Mouse (Mus musculus) megakaryocyte progenitor cell, adult 5-6 weeks (primary cell): Measurements from ENCODE around the gene Aldh3a2. TPM values are rescaled to one million over a fixed set of nuclear protein-coding genes. Genes with fewer than 3 reads are reported as not detected.
A peak's percentile ranks its signal among the peaks of the same experiment; 100 is the strongest.

Experiments used
- ATAC-seq: replicated peaks from 2 replicates; pipeline ENCODE4 v1.8.0; 2016; ENCODE audit warnings: mild to moderate bottlenecking, moderate TSS enrichment, inconsistent platforms; ENCODE audit not compliant: poor library complexity
- total RNA-seq, 2 experiments: library from RNA; stranded (forward) in 1 of 2; stranded (reverse) in 1 of 2; fragments of 157-497, 149-512 nt in 1 of 2; fragments of 200-1000 nt in 1 of 2; gene quantifications; 2 replicates each; pipeline versions ENCODE4 v1.2.3 to v1.2.4; 2015 to 2017

Gene Aldh3a2
- total RNA-seq, 2 experiments from 2014 or later: 17.6 to 20.2 TPM

DNA sequence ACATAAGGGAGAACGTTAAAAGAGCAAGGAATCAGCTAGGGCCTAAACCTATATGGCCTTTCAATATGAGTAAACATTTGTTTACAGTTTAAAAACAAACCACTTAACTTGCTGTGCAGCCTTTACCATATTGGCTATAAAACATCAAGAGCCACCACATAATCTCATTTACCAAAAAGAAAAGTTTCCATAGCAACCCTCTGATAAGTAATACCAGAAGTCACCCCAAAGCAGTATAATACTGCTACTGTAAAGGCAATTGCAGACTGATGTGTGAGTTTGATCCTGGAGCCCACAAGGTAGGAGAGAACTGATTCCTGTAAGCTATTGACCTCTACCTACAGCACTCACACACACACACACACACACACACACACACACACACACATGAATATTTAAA is 7.2 kb upstream of the Aldh3a2 start:
- ATAC-seq: no peak

DNA sequence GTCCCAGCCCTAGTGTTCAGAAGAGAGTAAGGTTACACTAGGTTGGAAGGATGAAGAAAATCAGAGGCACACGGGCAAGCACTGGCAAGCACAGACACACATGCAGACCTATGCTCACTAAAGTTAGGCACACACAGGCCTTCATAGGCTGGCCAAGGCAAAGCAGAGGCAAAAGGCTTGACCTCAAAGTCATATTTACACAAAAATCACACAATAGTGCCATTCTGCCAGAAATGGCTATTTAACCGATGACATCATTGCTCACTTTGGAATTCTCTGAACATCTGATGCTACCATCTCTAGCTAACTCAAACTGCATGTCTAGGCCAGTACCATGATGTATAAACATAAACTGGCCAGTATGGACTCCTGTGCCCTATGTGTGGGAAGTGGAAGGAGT is 6.7 kb upstream of the Aldh3a2 start:
- ATAC-seq: no peak

DNA sequence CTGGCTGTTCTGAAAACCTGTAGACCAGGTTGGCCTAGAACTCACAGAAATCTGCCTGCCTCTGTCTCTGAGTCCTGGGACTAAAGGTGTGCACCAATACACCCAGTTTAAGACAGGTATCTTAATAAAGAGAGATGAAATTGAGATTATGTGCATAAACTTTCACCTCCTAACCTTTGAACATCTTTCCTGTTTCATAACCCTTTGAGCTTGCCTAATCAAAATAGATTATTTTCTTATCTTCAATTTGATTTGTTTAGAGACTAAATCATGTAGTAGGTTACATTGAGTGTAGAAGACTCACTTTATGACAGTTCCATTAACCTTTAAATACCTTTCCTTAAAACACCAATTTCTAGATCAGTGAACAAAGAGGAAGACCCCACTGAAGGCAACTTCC is 4.3 kb upstream of the Aldh3a2 start:
- ATAC-seq: no peak

DNA sequence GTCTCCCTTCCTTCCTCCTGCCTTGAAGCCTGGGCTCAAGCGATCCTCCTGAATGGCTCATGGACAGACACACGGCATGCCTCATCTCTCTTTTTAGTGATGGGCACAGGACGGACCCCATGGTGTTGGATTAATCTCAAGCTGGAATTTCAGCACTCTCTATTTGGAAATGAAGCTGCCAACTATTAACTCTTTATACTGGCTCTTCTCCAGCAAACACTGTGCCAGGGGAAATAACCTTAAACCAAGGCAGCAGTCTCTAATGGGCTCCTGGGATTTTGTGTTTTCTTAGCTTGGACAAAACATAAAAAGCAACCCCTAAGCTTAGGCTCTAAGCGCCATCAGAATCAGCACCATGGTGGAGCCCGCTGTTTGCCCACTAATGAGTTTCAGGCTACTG is 3.1 kb upstream of the Aldh3a2 start:
- no peak for ATAC-seq

DNA sequence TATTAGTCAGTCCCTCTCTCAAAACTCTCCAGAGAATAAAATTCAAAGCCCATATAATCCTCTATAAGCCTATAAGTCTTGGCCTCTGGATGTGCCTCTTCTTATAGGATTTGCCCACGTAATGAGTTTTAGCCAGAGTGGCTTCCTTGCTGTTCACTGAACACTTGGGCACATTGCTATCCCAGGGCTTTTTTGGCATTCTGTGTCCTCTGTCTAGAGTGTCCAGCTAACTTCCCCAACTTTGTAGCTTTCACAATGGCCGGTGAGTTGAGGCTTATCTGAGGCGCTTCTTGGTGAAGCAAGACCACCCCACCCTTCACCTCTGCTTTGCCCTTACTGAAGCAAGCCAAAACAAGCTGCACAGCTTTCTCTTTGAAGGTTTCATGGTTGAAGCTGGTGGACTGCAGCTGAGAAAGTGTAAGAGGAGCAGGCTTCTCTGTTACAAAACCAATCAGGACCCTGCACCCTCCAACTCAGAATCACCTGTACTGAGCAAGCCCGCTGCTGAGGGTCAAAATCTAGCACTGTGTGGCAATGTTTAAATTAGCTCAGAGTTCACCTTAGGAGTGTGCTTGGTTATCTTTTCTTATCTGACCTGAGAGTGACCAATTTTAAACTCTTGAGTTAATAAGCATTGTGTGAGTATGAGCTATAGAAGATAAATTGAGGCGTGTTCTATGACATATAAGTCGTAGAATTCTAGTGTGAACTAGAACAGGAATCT is 1.5 kb upstream of the Aldh3a2 start:
- no peak for ATAC-seq

DNA sequence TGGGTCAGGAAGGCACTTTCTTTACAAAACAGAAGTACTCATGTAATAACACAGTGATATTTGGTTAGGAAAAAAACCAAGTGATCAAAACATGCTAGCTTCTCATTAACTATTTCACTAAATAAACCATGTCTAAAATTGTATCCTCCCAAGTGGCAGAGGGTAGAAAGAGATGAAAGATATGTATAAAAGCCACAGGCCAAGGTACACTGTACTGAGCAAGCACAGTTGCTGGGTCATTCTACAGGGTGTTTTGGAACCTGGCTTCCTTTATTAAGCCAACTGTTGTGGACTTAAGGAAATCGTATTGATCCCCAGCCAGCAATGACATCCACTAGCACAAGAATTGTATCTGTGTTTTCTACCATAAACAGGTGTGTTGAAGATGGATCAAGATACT is 3.4 kb downstream of the Aldh3a2 start:
- no peak for ATAC-seq

DNA sequence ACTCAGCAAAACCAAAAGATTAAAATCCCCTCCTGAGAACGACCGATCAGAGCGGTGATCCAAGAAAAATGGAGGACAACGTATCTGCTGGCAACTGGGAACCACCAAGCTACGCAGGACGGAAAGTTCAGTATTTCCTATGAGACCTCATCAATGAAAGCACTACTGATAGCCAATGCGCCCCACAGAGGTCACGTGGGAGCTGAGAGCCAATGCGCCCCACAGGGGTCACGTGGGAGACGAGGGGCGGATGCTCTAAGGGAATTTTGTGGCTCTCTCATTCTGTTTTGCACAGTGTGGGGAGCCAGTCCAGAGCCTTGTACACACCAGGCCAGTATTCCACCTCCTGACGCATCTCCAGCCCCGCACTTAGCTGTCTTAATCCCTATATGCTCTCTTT is 4.7 kb downstream of the Aldh3a2 start:
- ATAC-seq: no peak

DNA sequence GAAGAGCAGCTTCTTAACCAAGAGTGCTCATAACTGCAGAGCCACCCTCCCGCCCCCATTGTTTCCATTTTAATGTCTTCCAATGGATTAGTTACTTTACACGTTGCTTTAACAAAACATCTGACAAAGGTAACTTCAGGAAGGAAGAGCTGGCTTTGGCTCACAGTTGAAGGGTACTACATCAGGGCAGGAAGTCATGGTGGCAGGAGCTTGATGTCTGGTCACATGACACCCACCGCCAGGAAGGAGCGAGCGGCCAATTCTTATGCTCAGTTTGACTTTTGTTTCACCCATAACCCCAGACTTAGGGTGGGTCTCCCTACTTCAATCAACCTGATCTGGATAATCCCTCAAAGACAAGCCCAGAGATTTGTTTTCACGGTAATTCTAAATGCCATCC is 8.2 kb downstream of the Aldh3a2 start:
- no peak for ATAC-seq

DNA sequence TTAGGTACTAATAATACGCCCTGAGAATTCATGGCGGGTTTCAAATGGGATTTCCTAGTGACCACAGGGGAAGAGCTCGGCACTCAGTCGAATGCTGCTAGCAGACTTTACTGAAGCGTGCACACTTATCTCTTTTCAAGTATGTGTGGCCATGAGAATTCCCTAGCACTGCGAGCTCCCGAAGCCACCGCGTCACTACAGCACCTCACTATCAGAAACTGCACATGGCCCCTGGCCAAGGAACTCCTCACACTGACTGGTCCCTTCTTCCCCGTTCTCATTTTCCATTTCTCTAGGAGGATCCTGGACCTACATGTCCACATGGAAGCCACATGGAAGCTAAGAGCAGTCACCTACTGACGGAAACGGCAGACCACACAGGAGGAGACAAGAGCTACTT is 14.5 kb downstream of the Aldh3a2 start:
- no peak for ATAC-seq

DNA sequence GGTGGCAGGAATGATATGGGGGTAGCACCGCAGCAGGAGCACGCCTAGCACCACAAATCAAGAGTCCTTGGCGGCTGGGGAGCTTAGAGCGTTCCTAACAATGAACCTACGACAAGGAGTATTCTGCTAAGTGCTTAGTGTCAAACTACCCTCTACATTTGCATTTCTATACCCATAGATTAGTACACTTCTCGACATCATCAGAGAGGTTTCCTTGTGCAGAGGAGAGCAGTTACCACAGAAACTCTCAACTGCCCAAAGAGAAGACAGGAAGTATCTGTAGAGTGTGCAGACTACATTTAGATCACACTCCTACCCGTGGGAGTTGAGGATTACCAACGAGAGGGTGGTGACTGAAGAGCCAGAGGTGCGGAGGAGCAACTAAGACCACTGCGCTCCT is 15.5 kb downstream of the Aldh3a2 start:
- no peak for ATAC-seq

DNA sequence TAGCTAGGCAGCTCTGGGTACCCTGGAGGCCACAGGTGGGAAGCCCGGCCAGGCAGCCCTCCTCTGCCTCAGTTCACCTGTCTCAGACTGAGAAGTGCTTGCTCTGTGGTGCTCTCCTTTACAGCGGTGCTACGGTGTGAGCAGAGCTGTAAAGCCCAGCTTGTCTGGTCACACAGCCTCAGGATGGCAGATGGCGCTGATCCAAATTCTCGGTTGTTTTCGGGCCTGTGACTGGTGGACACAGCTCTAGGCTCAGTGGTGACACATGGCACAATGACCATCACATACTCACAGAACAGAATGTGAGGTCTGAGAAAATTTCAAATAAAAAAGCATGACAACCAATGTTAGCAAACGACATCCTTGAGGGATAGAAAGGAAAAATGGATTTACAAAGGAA is 22.9 kb downstream of the Aldh3a2 start:
- ATAC-seq: no peak

DNA sequence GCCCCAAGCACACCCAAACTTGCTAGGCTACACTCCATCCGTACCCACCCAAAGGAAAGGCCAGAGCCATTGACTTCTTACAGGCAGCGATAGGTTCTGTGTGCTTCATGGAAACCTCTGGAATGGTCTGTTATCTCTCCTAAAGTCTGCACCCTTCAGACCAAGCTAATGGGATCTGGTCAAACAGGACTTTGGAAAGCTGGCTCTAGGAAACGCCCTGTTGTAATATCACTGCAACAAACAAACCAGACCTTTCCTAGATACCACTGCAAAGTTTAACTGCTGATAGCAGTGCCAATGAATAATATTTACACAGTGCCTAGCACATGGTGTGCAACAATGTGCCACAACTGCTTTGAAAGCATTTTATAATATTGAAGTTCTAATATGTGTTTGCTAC is 31.2 kb downstream of the Aldh3a2 start:
- ATAC-seq: no peak

DNA sequence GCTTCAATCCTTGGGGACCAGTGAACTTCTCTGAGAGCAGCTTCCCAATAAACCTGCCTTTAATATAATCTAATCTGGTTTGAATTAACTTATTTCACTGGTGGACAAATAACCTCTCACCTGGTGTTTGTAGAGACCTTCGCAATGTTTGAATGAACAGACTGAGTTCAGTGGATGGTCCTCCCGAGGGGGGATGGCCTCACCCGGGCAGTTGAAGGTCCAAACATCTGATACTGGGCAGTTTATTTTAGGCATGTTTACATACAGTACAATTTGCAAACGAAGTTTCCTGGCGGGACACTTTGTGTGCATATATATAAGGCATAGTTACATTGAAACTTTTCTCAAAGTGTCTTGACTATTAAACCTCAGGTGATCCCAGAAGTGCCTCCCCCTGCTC is 33.1 kb downstream of the Aldh3a2 start:
- no peak for ATAC-seq

DNA sequence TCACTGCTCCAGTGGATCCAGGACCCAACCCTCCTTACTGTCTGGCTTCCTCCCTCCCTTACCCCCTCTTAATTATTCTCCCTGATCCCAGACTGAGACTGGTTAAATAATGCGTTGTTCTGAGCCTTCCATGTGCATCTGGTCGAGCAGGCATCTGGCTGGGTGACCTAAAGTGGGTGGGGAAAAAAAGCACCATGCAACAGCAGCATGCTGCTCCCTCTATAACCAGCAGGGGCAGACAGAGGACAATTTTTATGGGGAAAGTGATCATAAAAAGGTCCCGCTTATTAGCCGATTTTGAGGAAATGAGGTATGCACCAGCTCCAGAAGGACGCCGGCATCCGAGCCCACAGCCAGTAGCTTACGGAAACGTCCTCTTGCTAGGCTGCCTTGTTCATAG is 35.9 kb downstream of the Aldh3a2 start:
- peak; percentile 95 for ATAC-seq

DNA sequence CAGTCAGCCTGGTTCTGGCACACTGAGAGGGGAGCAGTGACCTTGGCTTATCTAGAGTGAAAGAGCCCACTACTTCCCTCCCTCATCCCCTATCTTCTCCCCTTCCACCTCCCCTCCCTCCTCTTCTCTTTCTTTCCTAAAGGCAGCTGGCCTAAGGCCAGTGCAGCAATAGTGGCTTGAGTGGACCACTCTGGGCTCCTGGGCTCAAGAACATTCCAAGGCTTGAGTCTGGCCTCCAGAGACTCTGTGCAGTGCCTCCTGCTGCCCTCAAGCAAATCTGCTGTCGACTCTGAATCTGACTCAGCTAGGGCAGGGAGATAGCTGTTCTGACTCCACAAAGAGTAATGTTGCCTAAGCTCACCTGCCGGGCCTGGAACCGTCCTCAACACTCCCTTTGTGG is 38.9 kb downstream of the Aldh3a2 start:
- ATAC-seq: no peak

DNA sequence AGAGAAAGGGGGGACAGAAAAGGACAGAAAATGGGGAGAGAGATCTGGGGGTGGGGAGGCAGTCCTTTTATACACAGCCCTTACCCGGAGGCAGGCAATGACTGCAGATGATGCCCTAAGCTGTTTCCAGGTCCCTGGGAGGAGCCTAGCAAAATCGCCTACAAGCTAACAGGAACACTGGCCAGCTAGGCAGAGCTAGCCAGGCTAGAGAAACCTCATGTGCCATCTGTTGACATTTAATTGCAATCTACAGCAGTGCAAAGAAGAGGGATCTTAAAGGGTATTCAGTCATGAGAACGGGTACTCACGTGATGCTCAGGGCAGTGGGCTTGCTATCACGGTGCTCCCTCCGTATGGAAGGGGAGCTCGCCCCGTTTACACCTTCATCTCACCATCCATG is 39.4 kb downstream of the Aldh3a2 start:
- no peak for ATAC-seq

DNA sequence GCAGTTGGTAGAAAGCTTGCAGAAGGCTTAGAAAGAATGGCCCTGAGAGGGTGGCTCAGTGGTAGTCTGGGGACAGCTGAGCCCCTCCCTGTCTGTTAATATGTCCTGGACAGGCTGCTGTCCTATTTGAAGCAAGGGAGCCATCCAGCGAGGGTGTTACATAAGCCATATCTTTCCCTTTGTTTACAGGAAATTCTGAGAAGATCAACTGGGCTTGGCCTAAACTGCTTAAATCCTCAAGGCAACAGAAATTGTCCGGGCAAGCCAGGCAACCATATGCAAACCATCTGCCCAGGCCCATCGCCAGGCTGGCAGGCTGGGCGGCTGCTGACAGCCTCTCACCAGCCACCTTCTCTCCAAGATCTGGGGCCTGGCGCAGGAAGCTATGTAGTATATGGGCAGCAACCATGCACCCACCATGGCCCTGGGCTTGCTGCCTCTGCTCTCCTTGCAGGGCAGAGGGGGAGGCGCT is 41.3 kb downstream of the Aldh3a2 start:
- no peak for ATAC-seq

DNA sequence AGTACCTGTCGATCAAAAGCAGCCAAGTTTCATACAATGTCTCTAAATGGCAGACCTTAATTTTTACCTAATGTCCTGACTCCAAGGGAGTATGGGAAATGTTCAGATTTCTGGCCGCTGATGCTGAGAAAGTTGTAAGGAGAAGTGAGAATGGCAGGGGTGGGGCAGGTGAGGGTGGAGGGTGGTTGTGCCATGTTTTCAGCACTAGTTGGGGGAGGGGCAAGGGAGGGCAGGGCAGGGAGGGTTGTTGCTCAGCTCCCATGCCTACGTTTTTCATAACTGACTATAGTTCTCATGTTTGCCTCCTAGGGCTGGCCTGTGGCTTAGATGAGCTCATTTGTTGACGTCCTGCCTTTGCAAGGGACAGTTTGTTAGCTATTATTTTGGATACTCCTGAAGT is 41.8 kb downstream of the Aldh3a2 start:
- no peak for ATAC-seq

DNA sequence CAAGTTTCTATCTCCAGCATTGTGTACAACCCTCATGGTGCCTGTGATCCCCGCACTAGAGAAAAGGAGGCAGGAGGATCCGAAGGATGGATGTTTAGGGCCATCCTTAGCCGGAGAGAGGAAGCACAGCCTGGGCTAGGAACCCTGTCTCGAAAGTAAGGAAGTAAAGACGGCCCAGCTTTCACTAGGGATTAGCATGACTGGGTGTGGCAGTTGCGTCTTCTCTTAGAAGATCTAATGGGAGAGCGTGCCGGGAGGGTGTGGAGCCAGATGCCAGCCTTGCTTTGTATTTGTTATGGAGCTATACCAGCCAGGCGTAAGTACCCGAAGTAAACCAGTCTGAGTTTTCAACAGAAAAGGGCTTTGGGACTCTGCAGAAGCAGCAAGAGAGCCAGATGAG is 42.4 kb downstream of the Aldh3a2 start:
- ATAC-seq: no peak

DNA sequence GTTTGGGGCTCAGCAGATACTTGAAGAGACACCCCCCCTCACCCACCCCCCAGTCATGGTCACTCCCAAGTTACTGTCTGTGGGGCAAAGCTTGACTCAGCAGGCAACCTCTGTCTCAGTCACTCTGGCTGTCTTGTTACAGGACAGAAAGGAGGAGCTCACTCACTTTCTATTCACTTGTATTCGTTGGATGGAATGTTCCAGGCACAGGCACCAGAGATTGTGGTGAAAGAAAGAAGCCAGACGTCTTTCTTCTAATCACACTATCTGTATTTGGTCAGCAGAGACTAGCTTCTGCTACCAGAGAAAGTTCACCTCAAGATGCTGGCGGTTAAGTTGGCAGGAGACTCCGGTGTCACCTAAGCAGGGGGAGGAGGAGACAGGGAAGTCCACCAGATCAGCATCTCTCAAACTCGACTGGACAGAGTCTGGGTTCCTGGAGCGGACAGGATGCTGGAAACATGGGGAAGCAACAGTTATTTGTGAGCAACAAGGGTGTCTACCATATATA is 43.0 kb downstream of the Aldh3a2 start:
- ATAC-seq: no peak

DNA sequence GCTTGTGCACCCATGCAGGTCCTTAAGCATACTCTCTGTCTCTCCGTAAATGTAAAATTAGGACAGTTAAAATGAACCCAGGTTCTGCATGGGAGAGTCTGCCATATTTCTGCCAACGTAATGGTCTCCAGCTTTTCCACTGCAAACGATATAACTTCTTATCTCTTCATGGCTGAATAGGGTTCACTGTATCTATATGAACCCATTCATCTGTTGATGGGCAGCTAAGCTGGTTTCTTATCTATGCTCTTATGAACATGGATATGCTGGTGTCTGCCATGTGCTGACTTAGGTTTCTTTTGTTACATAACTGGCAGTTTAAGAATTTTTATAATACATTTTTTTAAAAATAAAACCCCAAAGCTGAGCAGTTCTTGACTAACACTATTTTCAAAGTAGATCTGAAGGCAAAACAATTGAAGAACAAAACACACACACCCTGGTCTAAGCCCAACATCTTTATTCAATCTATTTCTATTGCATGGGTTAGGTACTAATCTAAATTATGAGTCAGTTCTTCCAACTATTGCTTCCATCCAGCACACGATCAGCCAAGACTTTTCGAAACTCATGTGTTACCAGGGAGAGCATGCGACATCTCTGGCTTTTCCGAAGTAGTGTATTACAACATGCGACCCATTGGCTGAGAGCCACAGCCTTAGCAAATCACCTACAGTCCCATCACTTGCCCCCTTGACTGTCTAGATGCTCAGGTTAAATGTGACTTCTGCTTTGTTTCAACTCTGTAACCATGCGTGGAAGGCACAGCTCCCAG is 44.1 kb downstream of the Aldh3a2 start:
- ATAC-seq: peak; percentile 48; the same call in 1 of the 2 replicates

DNA sequence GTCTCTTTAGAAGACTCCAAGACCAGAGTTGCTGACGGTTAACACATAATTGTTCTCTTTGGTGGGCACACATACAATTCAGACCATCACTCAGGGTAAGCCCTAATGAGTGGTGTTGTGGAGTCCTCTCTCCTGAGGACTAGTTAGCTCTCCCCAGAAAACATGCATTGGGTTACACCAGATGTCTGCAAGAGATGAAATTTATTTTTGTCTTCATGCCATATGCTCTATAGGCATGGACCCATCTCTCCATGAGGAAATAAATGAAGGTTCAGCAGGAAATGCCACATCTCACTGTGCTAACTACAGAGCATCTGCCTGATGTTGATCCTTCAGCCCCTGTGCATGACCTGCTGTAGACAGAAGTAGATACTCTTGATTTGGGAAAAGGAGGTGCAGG is 45.3 kb downstream of the Aldh3a2 start:
- ATAC-seq: no peak
